Mouse (Mus musculus): Measurements from ENCODE around the gene Taar8a. TPM values are rescaled to one million over a fixed set of nuclear protein-coding genes. Genes with fewer than 3 reads are reported as not detected.
"Not testable (repeated sequence)": the region's sequence is repeated elsewhere in the genome, so short reads cannot be mapped to it uniquely, and the experiment has no call there.

Taar8a gene
- polyA plus RNA-seq, 1 experiment from 2014 or later = not detected

GRCm38 (mm10) chr10:24092194-24092593 lies 15.9 kb downstream of the Taar8a start, which contains the start of gene Taar8b:
Gene Taar8b (minus strand): TSS chr10:24092294.
- Histone ChIP-seq H3K27me3 (no peaks in the 10 kb centered on the region), H3K9me3 (no peaks in the 10 kb centered on the region), H3K4me2 (replicated peaks) (no peak within 1 kb of the TSS), H3K4me1 (no peaks in the 10 kb centered on the region), H3K27ac (replicated peaks) (no peak within 1 kb of the TSS), H3K4me3 (no peak within 1 kb of the TSS), H3K36me3 (no peaks in the 10 kb centered on the region), H3K9ac (replicated peaks) (no peak within 1 kb of the TSS)
- no peak for ATAC-seq (replicated peaks)
- WGBS = 70% methylated on average over 2 of the region's 2 CpGs

GRCm38 (mm10) chr10:24097010-24097409 lies 20.7 kb downstream of the Taar8a start:
- not testable (repeated sequence) for H3K36me3 ChIP-seq; H3K4me3 ChIP-seq; H3K27me3 ChIP-seq; H3K9me3 ChIP-seq; H3K4me2 ChIP-seq (replicated peaks); H3K4me1 ChIP-seq; H3K27ac ChIP-seq (replicated peaks); H3K9ac ChIP-seq (replicated peaks); ATAC-seq (replicated peaks)
- 74% methylated on average over 2 of the region's 2 CpGs for WGBS

GRCm38 (mm10) chr10:24101812-24102211 lies 25.5 kb downstream of the Taar8a start, which contains the start of gene Taar8c:
Gene Taar8c (minus strand): TSS chr10:24101912.
- ATAC-seq (replicated peaks); H3K9ac ChIP-seq (replicated peaks); H3K36me3 ChIP-seq; H3K9me3 ChIP-seq; H3K27ac ChIP-seq (replicated peaks); H3K27me3 ChIP-seq; H3K4me3 ChIP-seq; H3K4me1 ChIP-seq; H3K4me2 ChIP-seq (replicated peaks): not testable (repeated sequence)
- 85% methylated on average over 1 of the region's 3 CpGs for WGBS

- H3K27me3 ChIP-seq; H3K9ac ChIP-seq (replicated peaks); H3K36me3 ChIP-seq; H3K4me2 ChIP-seq (replicated peaks); H3K4me1 ChIP-seq; H3K27ac ChIP-seq (replicated peaks); ATAC-seq (replicated peaks); H3K9me3 ChIP-seq; H3K4me3 ChIP-seq: not testable (repeated sequence)
- WGBS = 41% methylated on average over 1 of the region's 1 CpGs
These were observed 27.0 kb downstream of the Taar8a start for GRCm38 (mm10) chr10:24103299-24103698.

GRCm38 (mm10) chr10:24107747-24108146 lies 31.4 kb downstream of the Taar8a start:
- H3K27ac ChIP-seq (replicated peaks) = no peak overlapping the region
- no peak for ATAC-seq (replicated peaks)
- H3K4me1 ChIP-seq = no peaks in the 10 kb centered on the region
- H3K4me3 ChIP-seq = no peak overlapping the region
- H3K4me2 ChIP-seq (replicated peaks) = no peak overlapping the region
- no peaks in the 10 kb centered on the region for H3K27me3 ChIP-seq
- no peaks in the 10 kb centered on the region for H3K36me3 ChIP-seq
- no peaks in the 10 kb centered on the region for H3K9me3 ChIP-seq
- WGBS = 47% methylated on average over 5 of the region's 5 CpGs
- no peak overlapping the region for H3K9ac ChIP-seq (replicated peaks)

- Histone ChIP-seq H3K9me3 (no peaks in the 10 kb centered on the region), H3K36me3 (no peaks in the 10 kb centered on the region), H3K9ac (replicated peaks) (no peak overlapping the region), H3K4me1 (no peaks in the 10 kb centered on the region), H3K4me3 (no peak overlapping the region), H3K4me2 (replicated peaks) (no peak overlapping the region), H3K27ac (replicated peaks) (no peak overlapping the region), H3K27me3 (no peaks in the 10 kb centered on the region)
- WGBS = 53% methylated on average over 3 of the region's 3 CpGs
- ATAC-seq (replicated peaks) = no peak
These were observed 31.9 kb downstream of the Taar8a start for GRCm38 (mm10) chr10:24108236-24108635.

GRCm38 (mm10) chr10:24109434-24109833 lies 33.1 kb downstream of the Taar8a start, which contains the start of gene Taar9:
Gene Taar9 (minus strand): TSS chr10:24109534.
- not testable (repeated sequence) for H3K9me3 ChIP-seq; ATAC-seq (replicated peaks); H3K9ac ChIP-seq (replicated peaks); H3K27me3 ChIP-seq; H3K27ac ChIP-seq (replicated peaks); H3K4me2 ChIP-seq (replicated peaks); H3K4me1 ChIP-seq; H3K4me3 ChIP-seq; H3K36me3 ChIP-seq
- 87% methylated on average over 8 of the region's 8 CpGs for WGBS

- no peaks in the 10 kb centered on the region for H3K9me3 ChIP-seq
- H3K4me1 ChIP-seq = no peaks in the 10 kb centered on the region
- H3K4me2 ChIP-seq (replicated peaks) = no peak overlapping the region
- no peak overlapping the region for H3K27ac ChIP-seq (replicated peaks)
- no peak overlapping the region for H3K4me3 ChIP-seq
- H3K36me3 ChIP-seq = no peaks in the 10 kb centered on the region
- no peak for ATAC-seq (replicated peaks)
- no peaks in the 10 kb centered on the region for H3K27me3 ChIP-seq
- 53% methylated on average over 6 of the region's 6 CpGs for WGBS
- no peak overlapping the region for H3K9ac ChIP-seq (replicated peaks)
These were observed 34.9 kb downstream of the Taar8a start for GRCm38 (mm10) chr10:24111116-24111778.

Other genes with a start within 250 kb of the Taar8a start
- gene Vnn3, start 225.0 kb upstream of the Taar8a start, polyA plus RNA-seq (2015; fragmentation: Nextera tagmentation; extraction: Ambion mirVana) = 0.10 TPM in 1 of 2 replicates, not detected in the other
- 0.13 and 0.19 TPM in 2 replicates for gene Vnn1, start 181.8 kb upstream of the Taar8a start, polyA plus RNA-seq (2015; fragmentation: Nextera tagmentation; extraction: Ambion mirVana)
- not detected in 2 replicates for gene Taar1, start 156.1 kb upstream of the Taar8a start, polyA plus RNA-seq (2015; fragmentation: Nextera tagmentation; extraction: Ambion mirVana)
- gene Taar2, start 137.9 kb upstream of the Taar8a start, polyA plus RNA-seq (2015; fragmentation: Nextera tagmentation; extraction: Ambion mirVana) = not detected in 2 replicates
- not detected in 2 replicates for gene Taar3, start 126.9 kb upstream of the Taar8a start, polyA plus RNA-seq (2015; fragmentation: Nextera tagmentation; extraction: Ambion mirVana)
- not detected in 2 replicates for gene Taar4, start 116.0 kb upstream of the Taar8a start, polyA plus RNA-seq (2015; fragmentation: Nextera tagmentation; extraction: Ambion mirVana)
- gene Taar5, start 105.8 kb upstream of the Taar8a start, polyA plus RNA-seq (2015; fragmentation: Nextera tagmentation; extraction: Ambion mirVana) = not detected in 2 replicates
- not detected in 2 replicates for gene Taar6, start 90.9 kb upstream of the Taar8a start, polyA plus RNA-seq (2015; fragmentation: Nextera tagmentation; extraction: Ambion mirVana)
- not detected in 2 replicates for gene Taar7a, start 83.0 kb upstream of the Taar8a start, polyA plus RNA-seq (2015; fragmentation: Nextera tagmentation; extraction: Ambion mirVana)
- not detected in 2 replicates for gene Taar7b, start 76.6 kb upstream of the Taar8a start, polyA plus RNA-seq (2015; fragmentation: Nextera tagmentation; extraction: Ambion mirVana)
- not detected in 2 replicates for gene Taar7d, start 49.3 kb upstream of the Taar8a start, polyA plus RNA-seq (2015; fragmentation: Nextera tagmentation; extraction: Ambion mirVana)
- not detected in 2 replicates for gene Taar7e, start 38.9 kb upstream of the Taar8a start, polyA plus RNA-seq (2015; fragmentation: Nextera tagmentation; extraction: Ambion mirVana)
- gene Taar7f, start 27.0 kb upstream of the Taar8a start, polyA plus RNA-seq (2015; fragmentation: Nextera tagmentation; extraction: Ambion mirVana) = not detected in 2 replicates
- not detected in 2 replicates for gene Taar8b, start 15.8 kb downstream of the Taar8a start, polyA plus RNA-seq (2015; fragmentation: Nextera tagmentation; extraction: Ambion mirVana)
- gene Taar8c, start 25.4 kb downstream of the Taar8a start, polyA plus RNA-seq (2015; fragmentation: Nextera tagmentation; extraction: Ambion mirVana) = not detected in 2 replicates
- gene Taar9, start 33.0 kb downstream of the Taar8a start, polyA plus RNA-seq (2015; fragmentation: Nextera tagmentation; extraction: Ambion mirVana) = not detected in 2 replicates
- gene Stx7, start 72.8 kb downstream of the Taar8a start, polyA plus RNA-seq (2015; fragmentation: Nextera tagmentation; extraction: Ambion mirVana) = 252 and 275 TPM in 2 replicates
- 2.4 and 2.8 TPM in 2 replicates for gene Moxd1, start 147.0 kb downstream of the Taar8a start, polyA plus RNA-seq (2015; fragmentation: Nextera tagmentation; extraction: Ambion mirVana)

Measured in forebrain, embryonic 15.5 days (tissue).